Mouse (Mus musculus) kidney, embryonic 15.5 days (tissue): ENCODE measurements around the gene Phf20. TPM values are rescaled to one million over a fixed set of nuclear protein-coding genes. Genes with fewer than 3 reads are reported as not detected.

Source experiments
- ATAC-seq: fragments of 200-750 bp; cut with Nextera tagmentation; replicated peaks from 2 replicates; pipeline ENCODE4 v1.8.0; 2017; ENCODE audit warnings: moderate TSS enrichment; ENCODE audit not compliant: low FRiP score
- H3K27ac ChIP-seq: fragments of 300-500 bp; sonication (generic); 2 replicates; pipeline ENCODE4 v1.5.1; 2015; ENCODE audit warnings: mild to moderate bottlenecking, inconsistent platforms
- H3K27me3 ChIP-seq: fragments of 300-500 bp; sonication (generic); 2 replicates; pipeline ENCODE4 v1.6.1; 2015; ENCODE audit warnings: inconsistent platforms
- H3K36me3 ChIP-seq: fragments of 300-500 bp; sonication (generic); 2 replicates; pipeline ENCODE4 v1.6.1; 2015; ENCODE audit warnings: inconsistent platforms
- H3K4me1 ChIP-seq: fragments of 300-500 bp; sonication (generic); 2 replicates; pipeline ENCODE4 v1.6.1; 2015; ENCODE audit warnings: inconsistent platforms
- H3K4me2 ChIP-seq: fragments of 300-500 bp; sonication (generic); 2 replicates; pipeline ENCODE4 v1.6.1; 2015; ENCODE audit warnings: moderate library complexity, mild to moderate bottlenecking, inconsistent platforms
- H3K4me3 ChIP-seq: fragments of 300-500 bp; sonication (generic); replicated peaks from 2 replicates; pipeline ENCODE4 v1.5.1; 2015; ENCODE audit warnings: mild to moderate bottlenecking, inconsistent platforms
- H3K9ac ChIP-seq: fragments of 300-500 bp; sonication (generic); 2 replicates; pipeline ENCODE4 v1.6.1; 2015; ENCODE audit warnings: mild to moderate bottlenecking, inconsistent platforms
- H3K9me3 ChIP-seq: fragments of 300-500 bp; sonication (generic); replicated peaks from 2 replicates; pipeline ENCODE4 v1.6.1; 2016; ENCODE audit warnings: inconsistent platforms
- WGBS: fragments of 180-500 bp; shearing (Covaris S2); methylation state at CpG from one replicate; pipeline ENCODE4 v1.1.7; 2015; ENCODE audit warnings: mixed read lengths; 5-methylcytosine and 5-hydroxymethylcytosine counted together
- polyA plus RNA-seq: library from polyadenylated mRNA; unstranded; fragments of >200 nt; fragmentation: Nextera tagmentation; extraction: Ambion mirVana; gene quantifications from 2 replicates; pipeline ENCODE4 v1.2.1, GENCODE M21; 2015

Gene Phf20
- polyA plus RNA-seq, 1 experiment from 2014 or later = 78.4 TPM

- WGBS = 93% methylated on average over 4 of the region's 4 CpGs
- ATAC-seq = no peak
- H3K9me3 ChIP-seq = no peaks in the 10 kb centered on the region
- no peak overlapping the region for H3K27ac ChIP-seq
- peaks cover 80% of the 10 kb centered on the region for H3K36me3 ChIP-seq
- H3K4me1 ChIP-seq = no peaks in the 10 kb centered on the region
- no peak overlapping the region for H3K4me2 ChIP-seq
- H3K27me3 ChIP-seq = no peaks in the 10 kb centered on the region
- no peak overlapping the region for H3K9ac ChIP-seq
- H3K4me3 ChIP-seq = no peak overlapping the region
Measured at GRCm38 (mm10) chr2:156286733-156287132, 90.5 kb downstream of the Phf20 start.

- 92% methylated on average over 2 of the region's 2 CpGs for WGBS
- H3K27me3 ChIP-seq = no peaks in the 10 kb centered on the region
- H3K4me2 ChIP-seq = no peak overlapping the region
- no peaks in the 10 kb centered on the region for H3K4me1 ChIP-seq
- no peak overlapping the region for H3K27ac ChIP-seq
- no peak overlapping the region for H3K9ac ChIP-seq
- H3K36me3 ChIP-seq = peaks cover 79% of the 10 kb centered on the region
- no peaks in the 10 kb centered on the region for H3K9me3 ChIP-seq
- ATAC-seq = no peak
- no peak overlapping the region for H3K4me3 ChIP-seq
Measured at GRCm38 (mm10) chr2:156288222-156288621, 92.0 kb downstream of the Phf20 start.

GRCm38 (mm10) chr2:156289552-156290160 lies 93.4 kb downstream of the Phf20 start:
- Histone ChIP-seq H3K27me3 (no peaks in the 10 kb centered on the region), H3K27ac (no peak overlapping the region), H3K9me3 (no peaks in the 10 kb centered on the region), H3K4me1 (no peaks in the 10 kb centered on the region), H3K36me3 (peaks cover 84% of the 10 kb centered on the region), H3K4me3 (no peak overlapping the region), H3K9ac (no peak overlapping the region), H3K4me2 (no peak overlapping the region)
- ATAC-seq = no peak
- 85% methylated on average over 2 of the region's 2 CpGs for WGBS

GRCm38 (mm10) chr2:156291998-156292397 lies 95.7 kb downstream of the Phf20 start:
- no peak overlapping the region for H3K4me3 ChIP-seq
- H3K27me3 ChIP-seq = no peaks in the 10 kb centered on the region
- ATAC-seq = no peak
- no peak overlapping the region for H3K9ac ChIP-seq
- no peaks in the 10 kb centered on the region for H3K4me1 ChIP-seq
- no peak overlapping the region for H3K27ac ChIP-seq
- H3K9me3 ChIP-seq = no peaks in the 10 kb centered on the region
- H3K36me3 ChIP-seq = peaks cover 79% of the 10 kb centered on the region
- 77% methylated on average over 1 of the region's 1 CpGs for WGBS
- H3K4me2 ChIP-seq = no peak overlapping the region

- Histone ChIP-seq H3K27ac (peak overlapping the region; percentile 0; the same call in 1 of the 2 replicates), H3K9ac (no peak overlapping the region), H3K36me3 (peaks cover 72% of the 10 kb centered on the region), H3K27me3 (no peaks in the 10 kb centered on the region), H3K4me1 (peaks cover 9% of the 10 kb centered on the region; the same call in 1 of the 2 replicates), H3K4me2 (no peak overlapping the region), H3K9me3 (no peaks in the 10 kb centered on the region), H3K4me3 (no peak overlapping the region)
- WGBS = 93% methylated on average over 2 of the region's 2 CpGs
- no peak for ATAC-seq
Measured at GRCm38 (mm10) chr2:156295601-156296063, 99.4 kb downstream of the Phf20 start.

- 95% methylated on average over 3 of the region's 3 CpGs for WGBS
Measured at GRCm38 (mm10) chr2:156296190-156296589, 99.9 kb downstream of the Phf20 start.

GRCm38 (mm10) chr2:156297653-156298052 lies 101.4 kb downstream of the Phf20 start:
- 45% methylated on average over 3 of the region's 3 CpGs for WGBS
- H3K4me2 ChIP-seq = no peak overlapping the region
- no peak overlapping the region for H3K27ac ChIP-seq
- H3K4me1 ChIP-seq = peaks cover 9% of the 10 kb centered on the region; the same call in 1 of the 2 replicates
- no peak overlapping the region for H3K4me3 ChIP-seq
- H3K9ac ChIP-seq = no peak overlapping the region
- H3K27me3 ChIP-seq = no peaks in the 10 kb centered on the region
- peaks cover 83% of the 10 kb centered on the region for H3K36me3 ChIP-seq
- peak; percentile 77; the same call in 1 of the 2 replicates for ATAC-seq
- H3K9me3 ChIP-seq = no peaks in the 10 kb centered on the region

More at GRCm38 (mm10) chr2:156296190-156296589, 99.9 kb downstream of the Phf20 start:
- H3K4me1 ChIP-seq = peaks cover 9% of the 10 kb centered on the region; the same call in 1 of the 2 replicates
- no peaks in the 10 kb centered on the region for H3K9me3 ChIP-seq
- H3K36me3 ChIP-seq = peaks cover 75% of the 10 kb centered on the region
- H3K9ac ChIP-seq = no peak overlapping the region
- H3K4me3 ChIP-seq = no peak overlapping the region
- H3K27me3 ChIP-seq = no peaks in the 10 kb centered on the region
- no peak for ATAC-seq
- no peak overlapping the region for H3K4me2 ChIP-seq
- H3K27ac ChIP-seq = 0 out of 2 replicates have a peak overlapping the region, but pooled peaks have one; percentile 0

- ATAC-seq = no peak
- no peak overlapping the region for H3K4me2 ChIP-seq
- 83% methylated on average over 7 of the region's 7 CpGs for WGBS
- no peak overlapping the region for H3K4me3 ChIP-seq
- H3K9me3 ChIP-seq = no peaks in the 10 kb centered on the region
- H3K4me1 ChIP-seq = peaks cover 9% of the 10 kb centered on the region; the same call in 1 of the 2 replicates
- H3K27ac ChIP-seq = no peak overlapping the region
- peaks cover 82% of the 10 kb centered on the region for H3K36me3 ChIP-seq
- no peaks in the 10 kb centered on the region for H3K27me3 ChIP-seq
- H3K9ac ChIP-seq = no peak overlapping the region
Measured at GRCm38 (mm10) chr2:156298458-156298857, 102.2 kb downstream of the Phf20 start.

GRCm38 (mm10) chr2:156302063-156302462 lies 105.8 kb downstream of the Phf20 start:
- H3K4me2 ChIP-seq = no peak overlapping the region
- H3K36me3 ChIP-seq = peaks cover 86% of the 10 kb centered on the region
- no peak overlapping the region for H3K9ac ChIP-seq
- no peak overlapping the region for H3K4me3 ChIP-seq
- peaks cover 9% of the 10 kb centered on the region; the same call in 1 of the 2 replicates for H3K4me1 ChIP-seq
- no peak for ATAC-seq
- WGBS = 91% methylated on average over 4 of the region's 4 CpGs
- no peaks in the 10 kb centered on the region for H3K27me3 ChIP-seq
- H3K9me3 ChIP-seq = no peaks in the 10 kb centered on the region
- no peak overlapping the region for H3K27ac ChIP-seq

- no peaks in the 10 kb centered on the region for H3K9me3 ChIP-seq
- H3K36me3 ChIP-seq = peaks cover 85% of the 10 kb centered on the region
- no peak overlapping the region for H3K9ac ChIP-seq
- H3K27ac ChIP-seq = no peak overlapping the region
- no peak overlapping the region for H3K4me3 ChIP-seq
- H3K4me1 ChIP-seq = no peaks in the 10 kb centered on the region
- ATAC-seq = no peak
- H3K27me3 ChIP-seq = no peaks in the 10 kb centered on the region
- no peak overlapping the region for H3K4me2 ChIP-seq
- WGBS = 99% methylated on average over 4 of the region's 4 CpGs
Measured at GRCm38 (mm10) chr2:156304351-156304750, 108.1 kb downstream of the Phf20 start.

GRCm38 (mm10) chr2:156305818-156306217 lies 109.6 kb downstream of the Phf20 start:
- no peak overlapping the region for H3K9ac ChIP-seq
- H3K36me3 ChIP-seq = peaks cover 81% of the 10 kb centered on the region
- H3K4me1 ChIP-seq = no peaks in the 10 kb centered on the region
- H3K27me3 ChIP-seq = no peaks in the 10 kb centered on the region
- 73% methylated on average over 2 of the region's 2 CpGs for WGBS
- no peak overlapping the region for H3K4me3 ChIP-seq
- H3K9me3 ChIP-seq = no peaks in the 10 kb centered on the region
- no peak for ATAC-seq
- no peak overlapping the region for H3K4me2 ChIP-seq
- no peak overlapping the region for H3K27ac ChIP-seq

- ATAC-seq = no peak
Measured at GRCm38 (mm10) chr2:156307261-156307660, 111.0 kb downstream of the Phf20 start.

More at GRCm38 (mm10) chr2:156307261-156307660, 111.0 kb downstream of the Phf20 start:
- Histone ChIP-seq H3K27me3 (no peaks in the 10 kb centered on the region), H3K4me3 (no peak overlapping the region), H3K9ac (no peak overlapping the region), H3K4me2 (no peak overlapping the region), H3K27ac (no peak overlapping the region), H3K36me3 (peaks cover 67% of the 10 kb centered on the region), H3K4me1 (0 out of 2 replicates have a peak, but pooled peaks cover 6% of the 10 kb centered on the region), H3K9me3 (no peaks in the 10 kb centered on the region)
- 70% methylated on average over 5 of the region's 5 CpGs for WGBS
